Mouse (Mus musculus) mammary gland, adult 2 months (tissue): ENCODE measurements around the gene Xpo4. TPM values are rescaled to one million over a fixed set of nuclear protein-coding genes. Genes with fewer than 3 reads are reported as not detected.

Source experiments
- polyA plus RNA-seq: library from polyadenylated mRNA; depleted of rRNA; stranded (reverse); fragments of >200 nt; gene quantifications from 2 replicates; pipeline ENCODE4 v1.2.3, GENCODE M21; 2012; ENCODE audit warnings: low replicate concordance; rRNA removed

The Xpo4 gene
- 2.2 and 4.6 TPM in 2 replicates for polyA plus RNA-seq

DNA sequence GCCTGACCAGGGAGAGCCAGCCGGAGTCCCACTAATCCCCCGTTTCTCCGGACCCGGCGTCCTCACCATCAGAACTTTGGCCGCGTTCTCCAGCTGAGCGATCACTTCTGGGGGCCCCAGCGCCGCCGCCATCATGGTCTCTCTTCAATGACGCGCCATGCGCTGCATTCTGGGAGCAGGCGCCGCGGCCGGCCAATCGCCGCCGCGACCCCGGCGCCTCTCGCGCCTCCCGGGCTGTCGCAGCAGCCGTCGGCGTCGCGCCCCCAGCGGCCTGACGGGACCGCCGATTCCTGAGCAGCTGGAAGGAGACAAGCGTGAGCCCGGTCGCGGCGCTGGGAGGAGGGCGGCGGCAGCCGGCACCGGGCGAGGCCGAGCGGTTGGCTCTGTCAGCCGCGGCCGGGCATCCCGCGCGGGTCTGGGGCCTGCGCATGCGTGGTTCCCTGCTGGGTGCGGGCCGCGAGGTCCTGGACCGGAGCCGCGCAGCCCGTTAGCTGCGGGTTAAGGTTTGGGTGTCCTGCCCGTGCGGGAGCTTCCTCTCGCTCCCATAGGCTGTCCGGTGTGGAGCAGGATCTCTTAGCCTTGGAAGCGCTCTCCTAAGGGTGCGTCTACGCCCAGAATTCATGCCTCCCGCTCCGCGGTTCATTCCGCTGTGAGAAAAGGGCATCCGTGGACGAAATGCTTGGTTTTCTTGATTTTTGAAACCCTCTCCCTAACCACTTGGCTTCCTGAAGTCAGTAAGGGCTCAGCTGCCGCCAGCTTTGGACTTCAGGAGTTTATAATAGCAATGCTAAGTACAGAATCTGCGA lies at the start of gene Xpo4:
Gene Xpo4, minus strand, starts transcription at position 609 of the 806 bp plus-strand sequence.

DNA sequence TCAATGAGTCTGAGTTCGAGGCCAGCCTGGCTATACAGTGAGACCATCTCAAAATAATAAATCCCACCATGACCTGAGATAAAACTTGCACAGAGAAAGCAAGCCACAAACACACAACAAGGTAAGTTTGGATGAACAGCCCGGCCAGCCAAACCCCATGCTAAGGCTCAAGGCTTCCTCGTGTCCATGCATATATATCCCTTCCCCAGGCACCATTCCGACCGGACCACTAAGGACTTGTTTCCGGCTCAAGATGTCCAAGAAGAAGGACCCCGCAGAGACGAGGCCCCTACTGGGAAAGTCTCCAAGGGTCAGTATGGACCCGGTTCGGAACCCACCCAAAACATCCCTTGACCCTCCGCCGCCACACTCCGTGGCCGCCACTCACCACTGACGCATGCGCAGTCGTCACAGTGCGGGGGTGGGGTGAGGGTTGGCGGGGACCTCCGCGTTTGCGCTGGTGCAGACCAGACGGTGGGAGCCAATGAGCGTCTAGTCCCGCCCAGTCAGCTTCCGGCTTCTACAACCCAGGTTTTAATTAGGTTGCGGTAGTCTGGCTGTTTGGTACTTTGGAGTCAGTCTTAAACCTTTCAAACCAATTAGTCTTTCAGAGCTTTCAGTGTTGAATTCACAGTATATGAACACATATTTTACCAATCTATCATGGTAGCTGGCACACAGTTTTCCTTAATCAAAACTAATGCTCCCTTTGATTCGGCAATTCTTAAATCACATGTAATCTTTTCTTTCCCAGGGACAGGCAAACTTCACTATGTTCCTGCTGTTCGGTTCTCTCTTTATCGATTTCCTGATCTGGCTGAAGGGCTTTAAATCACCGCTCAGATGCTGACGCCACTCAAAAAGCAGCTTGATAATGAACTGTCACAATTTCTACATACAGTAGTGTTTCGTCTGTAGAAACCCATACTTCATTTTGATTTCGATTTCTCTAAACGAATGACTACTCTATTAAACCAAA lies 93.8 kb downstream of the Xpo4 start, which contains the start of gene Eef1akmt1:
Gene Eef1akmt1, minus strand, starts transcription at position 458 of the 979 bp plus-strand sequence.

Other genes with a start within 250 kb of the Xpo4 start
- 1.9 and 4.6 TPM in 2 replicates for gene Ift88, start 241.4 kb downstream of the Xpo4 start, polyA plus RNA-seq
- gene Il17d, start 140.7 kb downstream of the Xpo4 start, polyA plus RNA-seq: 16.0 and 40.0 TPM in 2 replicates
- gene Eef1akmt1, start 93.8 kb downstream of the Xpo4 start, polyA plus RNA-seq: 10.5 and 24.0 TPM in 2 replicates
- not detected in 2 replicates for gene Gm49361, start 80.7 kb upstream of the Xpo4 start, polyA plus RNA-seq
- gene Lats2, start 93.0 kb upstream of the Xpo4 start, polyA plus RNA-seq: 29.5 and 61.8 TPM in 2 replicates
- 3.2 and 4.9 TPM in 2 replicates for gene Sap18, start 132.8 kb upstream of the Xpo4 start, polyA plus RNA-seq
- gene Ska3, start 160.8 kb upstream of the Xpo4 start, polyA plus RNA-seq: 0.29 and 0.43 TPM in 2 replicates
- 52.3 and 53.9 TPM in 2 replicates for gene Mrpl57, start 160.8 kb upstream of the Xpo4 start, polyA plus RNA-seq
- gene Zdhhc20, start 224.8 kb upstream of the Xpo4 start, polyA plus RNA-seq: 5.0 and 8.1 TPM in 2 replicates